Mouse (Mus musculus): ENCODE results near the gene 1500011B03Rik. TPM values are rescaled to one million over a fixed set of nuclear protein-coding genes. Genes with fewer than 3 reads are reported as not detected.
A peak's percentile ranks its signal among the peaks of the same experiment; 100 is the strongest.
"Not testable (repeated sequence)": the region's sequence is repeated elsewhere in the genome, so short reads cannot be mapped to it uniquely, and the experiment has no call there.

Gene 1500011B03Rik
- polyA plus RNA-seq, 1 experiment from 2014 or later, result 306 TPM

- WGBS, result 55% methylated on average over 2 of the region's 2 CpGs
These were observed 21.1 kb upstream of the 1500011B03Rik start for GRCm38 (mm10) chr5:114844371-114844770.

GRCm38 (mm10) chr5:114842674-114843073 is 19.4 kb upstream of the 1500011B03Rik start:
- WGBS, result 67% methylated on average over 5 of the region's 5 CpGs
- Histone ChIP-seq H3K36me3 (ENCODE audit: control insufficient read depth, insufficient read depth, low read length) (no peaks in the 10 kb centered on the region), H3K4me1 (ENCODE audit: control insufficient read depth, insufficient read depth, low read length) (no peaks in the 10 kb centered on the region), H3K9ac (ENCODE audit: low read depth, low read length) (no peak overlapping the region), H3K27ac (ENCODE audit: low read length) (no peak overlapping the region), H3K9me3 (replicated peaks; ENCODE audit: control insufficient read depth, low read length, poor library complexity, severe bottlenecking) (no peaks in the 10 kb centered on the region; the same call in 1 of the 2 replicates), H3K4me2 (ENCODE audit: low read length) (no peak overlapping the region), H3K4me3 (ENCODE audit: low read depth, low read length) (no peak overlapping the region), H3K27me3 (ENCODE audit: control insufficient read depth, insufficient read depth, low read depth, low read length) (no peaks in the 10 kb centered on the region)
- ATAC-seq, result no peak

More at GRCm38 (mm10) chr5:114844371-114844770, 21.1 kb upstream of the 1500011B03Rik start:
- H3K4me1 ChIP-seq (ENCODE audit: control insufficient read depth, insufficient read depth, low read length); H3K9me3 ChIP-seq (replicated peaks; ENCODE audit: control insufficient read depth, low read length, poor library complexity, severe bottlenecking); H3K27ac ChIP-seq (ENCODE audit: low read length); H3K4me2 ChIP-seq (ENCODE audit: low read length); H3K27me3 ChIP-seq (ENCODE audit: control insufficient read depth, insufficient read depth, low read depth, low read length); H3K36me3 ChIP-seq (ENCODE audit: control insufficient read depth, insufficient read depth, low read length); H3K4me3 ChIP-seq (ENCODE audit: low read depth, low read length); ATAC-seq; H3K9ac ChIP-seq (ENCODE audit: low read depth, low read length): not testable (repeated sequence)

GRCm38 (mm10) chr5:114842155-114842554 is 18.9 kb upstream of the 1500011B03Rik start:
- 56% methylated on average over 3 of the region's 3 CpGs for WGBS
- H3K4me2 ChIP-seq (ENCODE audit: low read length); H3K36me3 ChIP-seq (ENCODE audit: control insufficient read depth, insufficient read depth, low read length); H3K9me3 ChIP-seq (replicated peaks; ENCODE audit: control insufficient read depth, low read length, poor library complexity, severe bottlenecking); H3K9ac ChIP-seq (ENCODE audit: low read depth, low read length); H3K27me3 ChIP-seq (ENCODE audit: control insufficient read depth, insufficient read depth, low read depth, low read length); ATAC-seq; H3K4me1 ChIP-seq (ENCODE audit: control insufficient read depth, insufficient read depth, low read length); H3K27ac ChIP-seq (ENCODE audit: low read length); H3K4me3 ChIP-seq (ENCODE audit: low read depth, low read length): not testable (repeated sequence)

GRCm38 (mm10) chr5:114840481-114840880 is 17.2 kb upstream of the 1500011B03Rik start:
- not testable (repeated sequence) for ATAC-seq; H3K9ac ChIP-seq (ENCODE audit: low read depth, low read length); H3K36me3 ChIP-seq (ENCODE audit: control insufficient read depth, insufficient read depth, low read length); H3K4me3 ChIP-seq (ENCODE audit: low read depth, low read length); H3K27ac ChIP-seq (ENCODE audit: low read length); H3K9me3 ChIP-seq (replicated peaks; ENCODE audit: control insufficient read depth, low read length, poor library complexity, severe bottlenecking); H3K4me1 ChIP-seq (ENCODE audit: control insufficient read depth, insufficient read depth, low read length); H3K27me3 ChIP-seq (ENCODE audit: control insufficient read depth, insufficient read depth, low read depth, low read length); H3K4me2 ChIP-seq (ENCODE audit: low read length)
- 78% methylated on average over 5 of the region's 5 CpGs for whole genome bisulfite sequencing

GRCm38 (mm10) chr5:114836886-114837285 is 13.6 kb upstream of the 1500011B03Rik start:
- Histone ChIP-seq H3K9me3 (replicated peaks; ENCODE audit: control insufficient read depth, low read length, poor library complexity, severe bottlenecking) (no peaks in the 10 kb centered on the region; the same call in 1 of the 2 replicates), H3K4me1 (ENCODE audit: control insufficient read depth, insufficient read depth, low read length) (no peaks in the 10 kb centered on the region), H3K27ac (ENCODE audit: low read length) (no peak overlapping the region), H3K4me2 (ENCODE audit: low read length) (no peak overlapping the region), H3K27me3 (ENCODE audit: control insufficient read depth, insufficient read depth, low read depth, low read length) (no peaks in the 10 kb centered on the region), H3K36me3 (ENCODE audit: control insufficient read depth, insufficient read depth, low read length) (no peaks in the 10 kb centered on the region), H3K4me3 (ENCODE audit: low read depth, low read length) (no peak overlapping the region), H3K9ac (ENCODE audit: low read depth, low read length) (no peak overlapping the region)
- 70% methylated on average over 12 of the region's 12 CpGs for WGBS
- ATAC-seq, result no peak

- H3K4me3 ChIP-seq (ENCODE audit: low read depth, low read length), result no peak overlapping the region
- H3K9me3 ChIP-seq (replicated peaks; ENCODE audit: control insufficient read depth, low read length, poor library complexity, severe bottlenecking), result no peaks in the 10 kb centered on the region
- no peak for ATAC-seq
- no peaks in the 10 kb centered on the region for H3K27me3 ChIP-seq (ENCODE audit: control insufficient read depth, insufficient read depth, low read depth, low read length)
- H3K4me2 ChIP-seq (ENCODE audit: low read length), result no peak overlapping the region
- H3K9ac ChIP-seq (ENCODE audit: low read depth, low read length), result no peak overlapping the region
- H3K36me3 ChIP-seq (ENCODE audit: control insufficient read depth, insufficient read depth, low read length), result no peaks in the 10 kb centered on the region
- 63% methylated on average over 3 of the region's 3 CpGs for WGBS
- H3K27ac ChIP-seq (ENCODE audit: low read length), result no peak overlapping the region
- H3K4me1 ChIP-seq (ENCODE audit: control insufficient read depth, insufficient read depth, low read length), result no peaks in the 10 kb centered on the region
These were observed 6.5 kb upstream of the 1500011B03Rik start for GRCm38 (mm10) chr5:114829740-114830139.

GRCm38 (mm10) chr5:114827427-114827826 is 4.2 kb upstream of the 1500011B03Rik start:
- Histone ChIP-seq H3K4me1 (ENCODE audit: control insufficient read depth, insufficient read depth, low read length) (peaks cover under 1% of the 10 kb centered on the region; the same call in 1 of the 2 replicates), H3K27me3 (ENCODE audit: control insufficient read depth, insufficient read depth, low read depth, low read length) (no peaks in the 10 kb centered on the region), H3K9me3 (replicated peaks; ENCODE audit: control insufficient read depth, low read length, poor library complexity, severe bottlenecking) (no peaks in the 10 kb centered on the region), H3K36me3 (ENCODE audit: control insufficient read depth, insufficient read depth, low read length) (no peaks in the 10 kb centered on the region), H3K9ac (ENCODE audit: low read depth, low read length) (no peak overlapping the region), H3K4me2 (ENCODE audit: low read length) (no peak overlapping the region), H3K27ac (ENCODE audit: low read length) (no peak overlapping the region), H3K4me3 (ENCODE audit: low read depth, low read length) (no peak overlapping the region)
- WGBS, result 94% methylated on average over 12 of the region's 12 CpGs
- no peak for ATAC-seq

- Histone ChIP-seq H3K27ac (ENCODE audit: low read length) (peak overlapping the region; percentile 73), H3K9ac (ENCODE audit: low read depth, low read length) (peak overlapping the region; percentile 59), H3K36me3 (ENCODE audit: control insufficient read depth, insufficient read depth, low read length) (no peaks in the 10 kb centered on the region), H3K27me3 (ENCODE audit: control insufficient read depth, insufficient read depth, low read depth, low read length) (no peaks in the 10 kb centered on the region), H3K4me2 (ENCODE audit: low read length) (peak overlapping the region; percentile 49), H3K4me3 (ENCODE audit: low read depth, low read length) (peak overlapping the region; percentile 24), H3K4me1 (ENCODE audit: control insufficient read depth, insufficient read depth, low read length) (peaks cover 3% of the 10 kb centered on the region; the same call in 1 of the 2 replicates), H3K9me3 (replicated peaks; ENCODE audit: control insufficient read depth, low read length, poor library complexity, severe bottlenecking) (no peaks in the 10 kb centered on the region)
- peak; percentile 64 for ATAC-seq
- 10% methylated on average over 27 of the region's 27 CpGs for WGBS
These were observed 2.9 kb upstream of the 1500011B03Rik start for GRCm38 (mm10) chr5:114825978-114826691.

- H3K4me1 ChIP-seq (ENCODE audit: control insufficient read depth, insufficient read depth, low read length), result peaks cover 3% of the 10 kb centered on the region; the same call in 1 of the 2 replicates
- no peak overlapping the region for H3K27ac ChIP-seq (ENCODE audit: low read length)
- peak; percentile 15; the same call in 1 of the 2 replicates for ATAC-seq
- 16% methylated on average over 9 of the region's 9 CpGs for WGBS
- H3K9me3 ChIP-seq (replicated peaks; ENCODE audit: control insufficient read depth, low read length, poor library complexity, severe bottlenecking), result no peaks in the 10 kb centered on the region
- H3K27me3 ChIP-seq (ENCODE audit: control insufficient read depth, insufficient read depth, low read depth, low read length), result no peaks in the 10 kb centered on the region
- no peaks in the 10 kb centered on the region; the same call in 1 of the 2 replicates for H3K36me3 ChIP-seq (ENCODE audit: control insufficient read depth, insufficient read depth, low read length)
- H3K4me3 ChIP-seq (ENCODE audit: low read depth, low read length), result no peak overlapping the region
- no peak overlapping the region for H3K9ac ChIP-seq (ENCODE audit: low read depth, low read length)
- H3K4me2 ChIP-seq (ENCODE audit: low read length), result peak overlapping the region; percentile 29; the same call in 1 of the 2 replicates
These were observed 929 bp upstream of the 1500011B03Rik start for GRCm38 (mm10) chr5:114824197-114824596.
